Mouse (Mus musculus): ENCODE results near the gene Megf8. TPM values are rescaled to one million over a fixed set of nuclear protein-coding genes. Genes with fewer than 3 reads are reported as not detected.

Gene Megf8
- polyA plus RNA-seq, 1 experiment: 69.3 TPM

GRCm38 (mm10) chr7:25271651-25272444, 45.1 kb upstream of the Megf8 start:
- peaks cover 18% of the 10 kb centered on the region for H3K4me1 ChIP-seq (ENCODE audit: control insufficient read depth, insufficient read depth, low read length)
- H3K4me3 ChIP-seq (ENCODE audit: insufficient read depth, low read length): no peak overlapping the region
- TF ChIP-seq POLR2A (IDR thresholded peaks at IDR 0.05; ENCODE audit: extremely low read depth, insufficient read depth, low read length) (no peak), CTCF (IDR thresholded peaks at IDR 0.05; ENCODE audit: extremely low read depth, insufficient read depth, low read length) (no peak)
- no peak overlapping the region for H3K27ac ChIP-seq (ENCODE audit: insufficient read depth, low read length)

GRCm38 (mm10) chr7:25272445-25273258, 44.3 kb upstream of the Megf8 start:
- TF ChIP-seq POLR2A (IDR thresholded peaks at IDR 0.05; ENCODE audit: extremely low read depth, insufficient read depth, low read length): no peak
- TF ChIP-seq CTCF (IDR thresholded peaks at IDR 0.05; ENCODE audit: extremely low read depth, insufficient read depth, low read length): no peak
- H3K4me3 ChIP-seq (ENCODE audit: insufficient read depth, low read length): no peak overlapping the region
- no peak overlapping the region for H3K27ac ChIP-seq (ENCODE audit: insufficient read depth, low read length)
- H3K4me1 ChIP-seq (ENCODE audit: control insufficient read depth, insufficient read depth, low read length): peaks cover 18% of the 10 kb centered on the region

- TF ChIP-seq POLR2A (IDR thresholded peaks at IDR 0.05; ENCODE audit: extremely low read depth, insufficient read depth, low read length): no peak
- no peak for TF ChIP-seq CTCF (IDR thresholded peaks at IDR 0.05; ENCODE audit: extremely low read depth, insufficient read depth, low read length)
- Histone ChIP-seq H3K4me1 (ENCODE audit: control insufficient read depth, insufficient read depth, low read length) (peaks cover 18% of the 10 kb centered on the region), H3K4me3 (ENCODE audit: insufficient read depth, low read length) (no peak overlapping the region), H3K27ac (ENCODE audit: insufficient read depth, low read length) (no peak overlapping the region)
Observed at GRCm38 (mm10) chr7:25273259-25274241, 43.4 kb upstream of the Megf8 start.

GRCm38 (mm10) chr7:25274571-25274970, 42.4 kb upstream of the Megf8 start:
- TF ChIP-seq POLR2A (IDR thresholded peaks at IDR 0.05; ENCODE audit: extremely low read depth, insufficient read depth, low read length) (no peak), CTCF (IDR thresholded peaks at IDR 0.05; ENCODE audit: extremely low read depth, insufficient read depth, low read length) (no peak)
- Histone ChIP-seq H3K27ac (ENCODE audit: insufficient read depth, low read length) (no peak overlapping the region), H3K4me1 (ENCODE audit: control insufficient read depth, insufficient read depth, low read length) (peaks cover 16% of the 10 kb centered on the region), H3K4me3 (ENCODE audit: insufficient read depth, low read length) (no peak overlapping the region)

- no peak overlapping the region for H3K27ac ChIP-seq (ENCODE audit: insufficient read depth, low read length)
- H3K4me3 ChIP-seq (ENCODE audit: insufficient read depth, low read length): no peak overlapping the region
- no peak for TF ChIP-seq POLR2A (IDR thresholded peaks at IDR 0.05; ENCODE audit: extremely low read depth, insufficient read depth, low read length)
- TF ChIP-seq CTCF (IDR thresholded peaks at IDR 0.05; ENCODE audit: extremely low read depth, insufficient read depth, low read length): no peak
- peaks cover 12% of the 10 kb centered on the region for H3K4me1 ChIP-seq (ENCODE audit: control insufficient read depth, insufficient read depth, low read length)
Observed at GRCm38 (mm10) chr7:25274996-25275395, 42.0 kb upstream of the Megf8 start.

- Histone ChIP-seq H3K4me1 (ENCODE audit: control insufficient read depth, insufficient read depth, low read length) (peaks cover 11% of the 10 kb centered on the region), H3K4me3 (ENCODE audit: insufficient read depth, low read length) (no peak overlapping the region), H3K27ac (ENCODE audit: insufficient read depth, low read length) (0 out of 2 replicates have a peak overlapping the region, but pooled peaks have one; percentile 33)
- TF ChIP-seq POLR2A (IDR thresholded peaks at IDR 0.05; ENCODE audit: extremely low read depth, insufficient read depth, low read length) (no peak), CTCF (IDR thresholded peaks at IDR 0.05; ENCODE audit: extremely low read depth, insufficient read depth, low read length) (no peak)
Observed at GRCm38 (mm10) chr7:25275555-25276298, 41.2 kb upstream of the Megf8 start.

GRCm38 (mm10) chr7:25277405-25277804, 39.6 kb upstream of the Megf8 start:
- H3K27ac ChIP-seq (ENCODE audit: insufficient read depth, low read length): no peak overlapping the region
- TF ChIP-seq CTCF (IDR thresholded peaks at IDR 0.05; ENCODE audit: extremely low read depth, insufficient read depth, low read length) (no peak), POLR2A (IDR thresholded peaks at IDR 0.05; ENCODE audit: extremely low read depth, insufficient read depth, low read length) (no peak)
- no peak overlapping the region for H3K4me3 ChIP-seq (ENCODE audit: insufficient read depth, low read length)
- H3K4me1 ChIP-seq (ENCODE audit: control insufficient read depth, insufficient read depth, low read length): peaks cover 14% of the 10 kb centered on the region

- Histone ChIP-seq H3K4me3 (ENCODE audit: insufficient read depth, low read length) (peak overlapping the region; percentile 40; the same call in 1 of the 2 replicates), H3K4me1 (ENCODE audit: control insufficient read depth, insufficient read depth, low read length) (peaks cover 14% of the 10 kb centered on the region), H3K27ac (ENCODE audit: insufficient read depth, low read length) (peak overlapping the region; percentile 39; the same call in 1 of the 2 replicates)
- TF ChIP-seq POLR2A (IDR thresholded peaks at IDR 0.05; ENCODE audit: extremely low read depth, insufficient read depth, low read length) (no peak), CTCF (IDR thresholded peaks at IDR 0.05; ENCODE audit: extremely low read depth, insufficient read depth, low read length) (no peak)
Observed at GRCm38 (mm10) chr7:25277998-25278340, 39.0 kb upstream of the Megf8 start.
